Mouse (Mus musculus) ES-E14 (cell line): ENCODE data around the gene Eepd1. TPM values are rescaled to one million over a fixed set of nuclear protein-coding genes. Genes with fewer than 3 reads are reported as not detected.

Experiments used
- DNase-seq: peaks from one replicate; pipeline ENCODE4 v3.0.0-alpha.2; 2013; ENCODE audit warnings: low read depth, low spot score
- H3K27ac ChIP-seq: 2 replicates; pipeline ENCODE4 v1.5.1; 2012; ENCODE audit warnings: low read depth, mild to moderate bottlenecking, low read length, moderate library complexity, mixed read lengths; ENCODE audit not compliant: poor library complexity, insufficient read depth, severe bottlenecking
- H3K36me3 ChIP-seq: 2 replicates; pipeline ENCODE4 v1.6.1; 2012; ENCODE audit warnings: mild to moderate bottlenecking, low read length, moderate library complexity, mixed read lengths; ENCODE audit not compliant: control insufficient read depth, poor library complexity, insufficient read depth, severe bottlenecking
- H3K4me1 ChIP-seq, 2 experiments: fragments of 150-350 bp in 1 of 2; sonication (generic) in 1 of 2; 2 replicates each; pipeline ENCODE4 v1.6.1; 2012; ENCODE audit warnings: low read length in 2 of 2, mild to moderate bottlenecking in 1 of 2, mixed read lengths in 1 of 2; ENCODE audit not compliant: control insufficient read depth in 2 of 2, insufficient read depth in 2 of 2, poor library complexity in 1 of 2
- H3K4me3 ChIP-seq, 2 experiments: fragments of 150-350 bp in 1 of 2; sonication (generic) in 1 of 2; 2 replicates each; pipeline ENCODE4 v1.5.1; 2012; ENCODE audit warnings: low read length in 2 of 2, low read depth in 1 of 2, mild to moderate bottlenecking in 1 of 2, mixed read lengths in 1 of 2; ENCODE audit not compliant: insufficient read depth in 1 of 2, poor library complexity in 1 of 2, severe bottlenecking in 1 of 2
- H3K9ac ChIP-seq: 2 replicates; pipeline ENCODE4 v1.6.1; 2012; ENCODE audit warnings: low read depth, mild to moderate bottlenecking, low read length, mixed read lengths; ENCODE audit not compliant: poor library complexity, insufficient read depth, severe bottlenecking
- H3K9me3 ChIP-seq: fragments of 150-350 bp; sonication (generic); 2 replicates; pipeline ENCODE4 v1.6.1; 2012; ENCODE audit warnings: low read depth, mild to moderate bottlenecking, low read length; ENCODE audit not compliant: control insufficient read depth, insufficient read depth
- CHD2 ChIP-seq: IDR thresholded peaks from 2 replicates; pipeline ENCODE4 v1.6.1; 2014; ENCODE audit warnings: mild to moderate bottlenecking, low read depth, low read length, inconsistent platforms
- HCFC1 ChIP-seq: IDR thresholded peaks from 2 replicates; pipeline ENCODE4 v1.6.1; 2012; ENCODE audit warnings: low read length, inconsistent platforms, borderline replicate concordance; ENCODE audit not compliant: insufficient read depth
- MAFK ChIP-seq: IDR thresholded peaks from 2 replicates; pipeline ENCODE4 v1.6.1; 2014; ENCODE audit warnings: mild to moderate bottlenecking, low read depth, low read length, inconsistent platforms; ENCODE audit not compliant: insufficient read depth
- ZC3H11A ChIP-seq: IDR thresholded peaks from 2 replicates; pipeline ENCODE4 v1.6.1; 2012; ENCODE audit warnings: low read depth, mild to moderate bottlenecking, inconsistent platforms, low read length, borderline replicate concordance
- ZNF384 ChIP-seq: IDR thresholded peaks from 2 replicates; pipeline ENCODE4 v1.6.1; 2012; ENCODE audit warnings: low read depth, low read length, inconsistent platforms
- in situ Hi-C, 2 experiments: fragments of 600-800 bp; cut with MboI; formaldehyde crosslinking; loops; one replicate each; pipeline ENCODE4 v1.15.1; 2025; ENCODE audit warnings: low sequenced_read_pairs in 2 of 2, inconsistent platforms in 1 of 2; ENCODE audit not compliant: unreplicated experiment in 2 of 2
- total RNA-seq: library from RNA; depleted of rRNA; stranded (reverse); fragments of 300-350 nt; gene quantifications from 2 replicates; pipeline ENCODE4 v1.2.3, GENCODE M21; 2012

Gene Eepd1
- total RNA-seq, 1 experiment, result 3.5 TPM

- Histone ChIP-seq H3K4me1 (no peaks in the 10 kb centered on the region), H3K27ac (no peak overlapping the region), H3K36me3 (no peaks in the 10 kb centered on the region), H3K9ac (no peak overlapping the region), H3K4me3 (no peak overlapping the region), H3K9me3 (no peaks in the 10 kb centered on the region)
- in situ Hi-C loops, result no loop called here
- no peak for TF ChIP-seq ZC3H11A
- TF ChIP-seq HCFC1, result no peak
- TF ChIP-seq CHD2, result no peak
- no peak for TF ChIP-seq MAFK
- no peak for TF ChIP-seq ZNF384
- DNase-seq, result no peak
Measured at GRCm38 (mm10) chr9:25498770-25499169, 17.4 kb downstream of the Eepd1 start.

GRCm38 (mm10) chr9:25499306-25499705 is 18.0 kb downstream of the Eepd1 start:
- H3K27ac ChIP-seq, result no peak overlapping the region

GRCm38 (mm10) chr9:25500031-25500430 is 18.7 kb downstream of the Eepd1 start:
- no peak overlapping the region for H3K4me3 ChIP-seq
- H3K36me3 ChIP-seq, result no peaks in the 10 kb centered on the region
- no peak overlapping the region for H3K27ac ChIP-seq
- TF ChIP-seq ZNF384 (no peak), ZC3H11A (no peak), MAFK (no peak), HCFC1 (no peak)
- in situ Hi-C loops, result no loop called here
- no peaks in the 10 kb centered on the region for H3K9me3 ChIP-seq
- no peak overlapping the region for H3K9ac ChIP-seq
- DNase-seq, result no peak
- no peaks in the 10 kb centered on the region for H3K4me1 ChIP-seq

More at GRCm38 (mm10) chr9:25499306-25499705, 18.0 kb downstream of the Eepd1 start:
- no peaks in the 10 kb centered on the region for H3K9me3 ChIP-seq
- no peaks in the 10 kb centered on the region for H3K36me3 ChIP-seq
- no peak for TF ChIP-seq CHD2
- no peak for TF ChIP-seq ZC3H11A
- no peak for TF ChIP-seq HCFC1
- no peak for TF ChIP-seq ZNF384
- TF ChIP-seq MAFK, result no peak
- no peaks in the 10 kb centered on the region for H3K4me1 ChIP-seq
- no peak for DNase-seq
- no peak overlapping the region for H3K9ac ChIP-seq
- no peak overlapping the region for H3K4me3 ChIP-seq
- in situ Hi-C loops, result no loop called here

- no peaks in the 10 kb centered on the region for H3K9me3 ChIP-seq
- H3K4me1 ChIP-seq, result no peaks in the 10 kb centered on the region
- no peak for TF ChIP-seq ZC3H11A
- no peak for TF ChIP-seq HCFC1
- TF ChIP-seq ZNF384, result no peak
- TF ChIP-seq MAFK, result no peak
- no peak for TF ChIP-seq CHD2
- no peak overlapping the region for H3K9ac ChIP-seq
- no peak for DNase-seq
- in situ Hi-C loops, result no loop called here
- no peaks in the 10 kb centered on the region for H3K36me3 ChIP-seq
- H3K4me3 ChIP-seq, result no peak overlapping the region
- H3K27ac ChIP-seq, result no peak overlapping the region
Measured at GRCm38 (mm10) chr9:25508825-25509224, 27.5 kb downstream of the Eepd1 start.

GRCm38 (mm10) chr9:25510572-25510971 is 29.2 kb downstream of the Eepd1 start:
- Histone ChIP-seq H3K36me3 (no peaks in the 10 kb centered on the region), H3K4me3 (no peak overlapping the region), H3K4me1 (no peaks in the 10 kb centered on the region), H3K9me3 (no peaks in the 10 kb centered on the region), H3K27ac (no peak overlapping the region), H3K9ac (no peak overlapping the region)
- in situ Hi-C loops, result no loop called here
- TF ChIP-seq ZNF384, result no peak
- no peak for TF ChIP-seq MAFK
- no peak for TF ChIP-seq HCFC1
- no peak for TF ChIP-seq CHD2
- TF ChIP-seq ZC3H11A, result no peak
- no peak for DNase-seq
